Mouse (Mus musculus) forebrain, embryonic 16.5 days (tissue): Measurements from ENCODE around the gene Mcemp1. TPM values are rescaled to one million over a fixed set of nuclear protein-coding genes. Genes with fewer than 3 reads are reported as not detected.

ENCODE experiments used
- ATAC-seq: fragments of 200-750 bp; cut with Nextera tagmentation; 2 replicates; pipeline ENCODE4 v1.8.0; 2017; ENCODE audit warnings: mild to moderate bottlenecking, moderate library complexity
- H3K27ac ChIP-seq: fragments of 300-500 bp; sonication (generic); 2 replicates; pipeline ENCODE4 v1.5.1; 2014; ENCODE audit warnings: low read length, control low read depth
- H3K27me3 ChIP-seq: fragments of 300-500 bp; sonication (generic); replicated peaks from 2 replicates; pipeline ENCODE4 v1.6.1; 2014; ENCODE audit warnings: low read length; ENCODE audit not compliant: control insufficient read depth, insufficient read depth
- H3K36me3 ChIP-seq: fragments of 300-500 bp; sonication (generic); 2 replicates; pipeline ENCODE4 v1.6.1; 2014; ENCODE audit not compliant: control insufficient read depth, insufficient read depth
- H3K4me1 ChIP-seq: fragments of 300-500 bp; sonication (generic); replicated peaks from 2 replicates; pipeline ENCODE4 v1.6.1; 2014; ENCODE audit warnings: low read length; ENCODE audit not compliant: control insufficient read depth, insufficient read depth
- H3K4me2 ChIP-seq: fragments of 300-500 bp; sonication (generic); 2 replicates; pipeline ENCODE4 v1.6.1; 2014; ENCODE audit warnings: mild to moderate bottlenecking, low read length, control low read depth
- H3K4me3 ChIP-seq: fragments of 300-500 bp; sonication (generic); replicated peaks from 2 replicates; pipeline ENCODE4 v1.5.1; 2014; ENCODE audit warnings: mild to moderate bottlenecking, low read length, control low read depth
- H3K9ac ChIP-seq: fragments of 300-500 bp; sonication (generic); replicated peaks from 2 replicates; pipeline ENCODE4 v1.6.1; 2014; ENCODE audit warnings: low read depth, low read length, control low read depth
- H3K9me3 ChIP-seq: fragments of 300-500 bp; sonication (generic); 2 replicates; pipeline ENCODE4 v1.6.1; 2016; ENCODE audit warnings: low read length; ENCODE audit not compliant: control insufficient read depth
- WGBS: fragments of 180-500 bp; shearing (Covaris S2); extraction: QIAGEN DNeasy Blood & Tissue Kit; methylation state at CpG from one replicate; pipeline ENCODE4 v1.1.7; 2014; 5-methylcytosine and 5-hydroxymethylcytosine counted together
- polyA plus RNA-seq: library from polyadenylated mRNA; unstranded; fragments of >200 nt; fragmentation: Nextera tagmentation; extraction: Ambion mirVana; gene quantifications from 2 replicates; pipeline ENCODE4 v1.2.1, GENCODE M21; 2015

Gene Mcemp1
- polyA plus RNA-seq, 1 experiment from 2014 or later: not detected

DNA sequence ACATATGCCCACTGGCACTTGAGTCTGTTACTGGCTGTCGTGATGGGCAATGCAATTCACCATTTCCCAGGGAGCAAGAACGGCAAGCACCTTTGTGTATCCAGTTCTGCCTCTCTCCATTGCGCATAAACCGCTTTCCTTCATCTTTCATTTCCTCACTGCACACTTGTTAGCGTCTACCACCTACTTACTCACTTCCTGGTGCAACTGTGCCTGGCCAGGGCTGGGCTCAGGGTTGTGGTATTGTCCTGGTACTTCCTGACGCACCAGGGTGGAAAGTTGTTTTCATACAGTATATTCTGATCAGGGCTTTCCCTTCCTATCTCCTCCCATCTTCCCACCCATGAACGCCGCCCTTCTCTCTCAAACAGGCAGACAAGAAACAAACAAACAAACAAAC, 4.7 kb upstream of the Mcemp1 start:
- Histone ChIP-seq H3K4me3 (no peak overlapping the region), H3K27me3 (no peaks in the 10 kb centered on the region), H3K36me3 (no peaks in the 10 kb centered on the region), H3K4me1 (peaks cover 4% of the 10 kb centered on the region; the same call in 1 of the 2 replicates), H3K9me3 (no peaks in the 10 kb centered on the region), H3K27ac (no peak overlapping the region), H3K4me2 (no peak overlapping the region), H3K9ac (no peak overlapping the region)
- WGBS: 85% methylated on average over 8 of the region's 8 CpGs
- no peak for ATAC-seq

DNA sequence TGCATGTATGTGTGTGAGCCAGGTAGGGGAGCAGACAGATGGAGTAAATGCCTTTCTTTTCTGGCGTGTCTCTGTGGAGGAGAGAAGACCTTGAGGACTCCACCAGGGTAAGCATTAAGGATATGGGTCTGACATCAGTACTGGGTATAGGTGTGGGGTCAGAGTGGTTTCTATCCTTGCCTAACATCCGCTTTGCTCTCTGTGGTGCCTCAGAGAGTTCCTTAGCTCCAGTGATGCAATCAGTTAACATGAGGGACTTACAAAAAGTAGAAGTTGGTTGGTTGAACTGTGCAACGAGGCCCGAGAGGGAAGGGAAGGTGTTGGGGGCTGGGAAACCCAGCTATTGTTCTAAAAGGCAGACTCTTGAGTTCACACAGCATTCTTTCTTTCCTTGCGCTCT, 1.1 kb upstream of the Mcemp1 start:
- no peak overlapping the region for H3K27ac ChIP-seq
- H3K27me3 ChIP-seq: no peaks in the 10 kb centered on the region
- no peak overlapping the region for H3K4me3 ChIP-seq
- no peak for ATAC-seq
- no peak overlapping the region for H3K9ac ChIP-seq
- H3K9me3 ChIP-seq: no peaks in the 10 kb centered on the region
- H3K36me3 ChIP-seq: no peaks in the 10 kb centered on the region
- H3K4me2 ChIP-seq: no peak overlapping the region
- 67% methylated on average over 5 of the region's 5 CpGs for WGBS
- no peaks in the 10 kb centered on the region for H3K4me1 ChIP-seq

DNA sequence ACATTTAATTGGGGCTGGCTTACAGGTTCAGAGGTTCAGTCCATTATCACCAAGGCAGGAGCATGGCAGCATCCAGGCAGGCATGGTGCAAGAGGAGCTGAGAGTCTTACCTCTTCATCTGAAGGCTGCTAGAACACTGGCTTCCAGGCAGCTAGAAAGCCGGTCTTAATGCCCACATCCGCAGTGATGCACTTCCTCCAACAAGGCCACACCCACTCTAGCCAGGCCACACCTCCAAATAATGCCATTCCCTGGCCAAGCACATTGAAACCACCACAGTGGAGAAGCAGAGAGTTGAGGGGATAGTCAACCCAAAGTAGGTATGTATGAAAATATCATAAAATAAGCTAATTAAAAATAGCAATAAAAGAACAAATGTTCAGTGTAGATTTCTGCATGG, 4.8 kb downstream of the Mcemp1 start:
- WGBS: 84% methylated on average over 2 of the region's 2 CpGs
- no peaks in the 10 kb centered on the region for H3K9me3 ChIP-seq
- no peaks in the 10 kb centered on the region for H3K27me3 ChIP-seq
- no peak overlapping the region for H3K4me2 ChIP-seq
- H3K27ac ChIP-seq: no peak overlapping the region
- no peak overlapping the region for H3K9ac ChIP-seq
- H3K36me3 ChIP-seq: no peaks in the 10 kb centered on the region
- ATAC-seq: no peak
- H3K4me3 ChIP-seq: no peak overlapping the region
- H3K4me1 ChIP-seq: peaks cover 4% of the 10 kb centered on the region; the same call in 1 of the 2 replicates

DNA sequence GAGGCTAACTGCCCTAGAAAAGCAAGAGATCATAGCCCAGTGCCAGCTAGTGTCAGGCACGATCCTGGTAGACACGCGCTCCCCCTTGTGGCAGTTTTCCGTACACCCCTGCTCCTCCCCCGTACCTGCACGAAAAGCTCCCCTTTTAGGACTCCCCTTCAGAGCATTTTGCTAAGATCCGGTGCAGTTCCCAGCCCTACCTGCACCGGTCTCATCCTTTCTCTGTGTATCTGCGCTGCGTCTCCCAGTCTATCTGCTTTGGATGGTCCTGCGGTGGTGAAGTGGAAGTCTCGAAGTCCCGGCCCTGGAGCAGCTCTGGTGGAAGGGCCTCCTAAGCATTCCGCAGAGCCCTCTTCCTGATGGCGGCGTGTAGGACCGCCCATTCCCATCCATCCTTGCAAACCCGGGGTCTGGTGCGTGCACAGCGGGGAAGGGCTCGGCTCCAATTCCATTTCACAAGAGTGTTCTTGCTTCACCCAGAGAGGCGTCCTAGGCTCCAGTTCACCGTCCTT, 6.5 kb downstream of the Mcemp1 start, which contains the start of gene Fcor:
Fcor (minus strand) TSS at position 383 of the 512 bp plus-strand sequence.
- Histone ChIP-seq H3K27ac (peak within 1 kb of the TSS; percentile 83), H3K9me3 (no peaks in the 10 kb centered on the region), H3K4me1 (peaks cover 9% of the 10 kb centered on the region), H3K4me3 (peak within 1 kb of the TSS; percentile 65), H3K36me3 (no peaks in the 10 kb centered on the region), H3K9ac (peak within 1 kb of the TSS; percentile 74), H3K27me3 (no peaks in the 10 kb centered on the region), H3K4me2 (peak within 1 kb of the TSS; percentile 75)
- ATAC-seq: peak; percentile 87
- under 1% methylated on average over 23 of the region's 23 CpGs for WGBS

DNA sequence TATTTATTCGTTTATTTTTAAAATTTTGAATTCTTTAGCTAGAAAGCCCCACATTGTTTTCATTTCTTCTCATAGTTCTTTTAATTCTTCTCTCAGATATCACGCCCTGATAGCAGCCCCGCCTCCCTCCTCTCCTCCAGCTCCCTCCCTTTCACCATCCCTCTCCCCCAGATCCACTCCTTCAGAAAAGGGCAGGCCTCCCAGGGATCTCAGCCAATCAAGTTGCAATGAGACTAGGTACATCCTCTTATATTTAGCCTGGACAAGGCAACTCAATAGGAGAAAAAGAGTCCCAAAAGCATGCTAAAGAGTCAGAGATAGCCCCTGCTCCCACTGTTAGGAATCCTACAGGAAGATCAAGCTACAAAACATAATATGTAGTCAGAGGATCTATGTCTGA, 9.1 kb downstream of the Mcemp1 start:
- 54% methylated on average over 3 of the region's 3 CpGs for WGBS
- Histone ChIP-seq H3K4me1 (peaks cover 19% of the 10 kb centered on the region), H3K4me3 (no peak overlapping the region), H3K27me3 (no peaks in the 10 kb centered on the region), H3K36me3 (0 out of 2 replicates have a peak, but pooled peaks cover 3% of the 10 kb centered on the region), H3K9ac (no peak overlapping the region), H3K9me3 (no peaks in the 10 kb centered on the region), H3K27ac (no peak overlapping the region), H3K4me2 (no peak overlapping the region)
- no peak for ATAC-seq

DNA sequence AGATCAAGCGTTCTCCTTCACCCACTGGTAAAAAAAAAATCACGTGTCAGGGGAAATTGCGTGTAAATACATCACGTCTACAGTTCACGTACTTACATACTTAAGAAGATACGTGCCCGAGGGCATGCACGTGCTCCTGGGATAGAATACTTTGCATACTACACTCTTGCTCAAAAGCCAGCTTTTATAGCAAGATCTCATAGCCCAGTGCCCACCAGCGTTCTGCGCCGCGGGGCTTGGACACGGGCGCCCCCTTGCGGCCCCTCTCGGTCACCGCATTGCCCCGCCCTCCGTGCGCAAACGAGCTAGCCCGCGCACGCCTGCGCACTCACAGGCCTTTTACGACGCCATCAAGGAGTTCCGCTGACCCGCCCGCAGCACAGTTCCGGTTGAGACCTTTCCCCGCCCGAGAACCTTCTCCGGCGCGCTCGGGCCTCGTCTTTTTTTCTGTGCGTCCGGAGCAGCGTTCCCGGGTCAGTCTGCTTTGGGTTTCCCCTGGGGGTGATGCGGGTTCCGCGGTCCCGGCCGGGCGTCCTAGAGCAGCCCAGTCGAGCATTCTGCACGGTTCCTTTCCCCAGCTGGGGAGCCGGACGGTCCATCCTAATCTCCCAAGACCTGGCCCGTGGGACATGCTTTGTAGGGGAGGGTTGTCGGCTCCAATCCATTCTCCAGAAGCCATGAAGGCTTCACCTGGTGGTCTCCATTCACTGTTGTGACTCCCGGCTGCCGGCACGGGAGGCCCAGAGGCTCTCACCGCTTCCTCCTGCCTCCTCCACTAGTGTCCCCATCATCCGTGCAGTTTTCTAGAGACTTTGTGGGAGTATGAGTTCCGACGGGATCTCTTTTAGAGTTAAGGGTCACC, 10.8 kb downstream of the Mcemp1 start, which contains the start of gene Trappc5:
Trappc5 (plus strand) TSS at position 169 of the 862 bp plus-strand sequence.
- WGBS: under 1% methylated on average over 61 of the region's 61 CpGs
- H3K36me3 ChIP-seq: peaks cover 6% of the 10 kb centered on the region; the same call in 1 of the 2 replicates

DNA sequence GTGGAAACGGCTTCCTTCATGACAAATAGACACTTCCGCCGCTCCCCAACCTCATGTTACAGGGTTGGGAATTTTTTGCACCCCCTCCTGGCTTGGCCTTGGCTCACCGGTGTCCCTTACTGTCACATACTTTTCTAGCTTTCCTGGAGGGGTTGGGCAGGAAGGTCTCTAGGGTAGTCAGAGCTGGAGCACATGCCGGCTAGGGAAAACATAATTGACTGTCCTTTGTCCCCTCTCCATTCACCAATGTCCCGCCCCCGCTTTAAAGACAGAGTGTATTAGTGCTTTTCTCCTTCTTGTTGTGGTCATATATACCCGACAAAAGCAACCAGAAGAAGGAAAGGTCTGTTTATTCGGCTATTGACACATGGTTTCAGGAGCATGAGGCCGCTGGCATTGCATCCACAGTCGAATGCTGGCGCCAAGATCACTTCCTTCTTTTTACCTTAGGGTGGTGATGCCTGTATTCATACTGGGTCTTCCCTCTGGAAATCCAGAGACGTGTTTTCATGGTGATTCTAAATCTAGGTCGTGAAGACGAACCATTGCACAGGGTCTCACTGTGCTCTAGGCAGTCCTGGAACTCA, 11.5 kb downstream of the Mcemp1 start:
- ATAC-seq: no peak
- H3K4me3 ChIP-seq: peak overlapping the region; percentile 93
- peak overlapping the region; percentile 90 for H3K4me2 ChIP-seq
- peaks cover 19% of the 10 kb centered on the region for H3K4me1 ChIP-seq
- no peaks in the 10 kb centered on the region for H3K27me3 ChIP-seq
- H3K9me3 ChIP-seq: no peaks in the 10 kb centered on the region
- H3K9ac ChIP-seq: peak overlapping the region; percentile 94
- H3K36me3 ChIP-seq: peaks cover 6% of the 10 kb centered on the region; the same call in 1 of the 2 replicates
- 2% methylated on average over 15 of the region's 15 CpGs for WGBS
- H3K27ac ChIP-seq: no peak overlapping the region

More for the DNA sequence above, 10.8 kb downstream of the Mcemp1 start, which contains the start of gene Trappc5:
- H3K4me3 ChIP-seq: peak within 1 kb of the TSS; percentile 93
- H3K9ac ChIP-seq: peak within 1 kb of the TSS; percentile 94
- ATAC-seq: peak; percentile 81
- no peaks in the 10 kb centered on the region for H3K9me3 ChIP-seq
- peak within 1 kb of the TSS; percentile 83 for H3K27ac ChIP-seq
- H3K27me3 ChIP-seq: no peaks in the 10 kb centered on the region
- peak within 1 kb of the TSS; percentile 90 for H3K4me2 ChIP-seq
- H3K4me1 ChIP-seq: peaks cover 19% of the 10 kb centered on the region

DNA sequence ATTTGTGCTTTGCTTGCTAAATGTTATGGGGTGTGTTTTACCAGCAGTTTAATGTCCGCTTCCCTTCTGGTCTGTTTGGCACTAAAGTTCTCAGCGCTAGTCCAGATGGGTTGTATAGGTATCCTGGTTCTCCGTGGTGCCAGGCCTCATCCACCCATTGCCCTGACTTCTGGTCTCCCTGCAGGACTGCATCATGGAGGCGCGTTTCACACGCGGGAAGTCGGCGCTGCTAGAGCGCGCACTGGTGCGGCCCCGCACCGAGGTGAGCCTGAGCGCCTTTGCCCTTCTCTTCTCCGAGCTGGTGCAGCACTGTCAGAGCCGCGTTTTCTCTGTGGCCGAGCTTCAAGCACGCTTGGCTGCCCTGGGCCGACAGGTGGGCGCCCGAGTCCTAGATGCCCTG, 13.3 kb downstream of the Mcemp1 start:
- Histone ChIP-seq H3K27me3 (no peaks in the 10 kb centered on the region), H3K4me3 (no peak overlapping the region), H3K36me3 (peaks cover 6% of the 10 kb centered on the region; the same call in 1 of the 2 replicates), H3K27ac (no peak overlapping the region), H3K9ac (no peak overlapping the region), H3K4me2 (no peak overlapping the region), H3K9me3 (no peaks in the 10 kb centered on the region), H3K4me1 (peaks cover 15% of the 10 kb centered on the region)
- 97% methylated on average over 23 of the region's 23 CpGs for WGBS
- ATAC-seq: no peak

DNA sequence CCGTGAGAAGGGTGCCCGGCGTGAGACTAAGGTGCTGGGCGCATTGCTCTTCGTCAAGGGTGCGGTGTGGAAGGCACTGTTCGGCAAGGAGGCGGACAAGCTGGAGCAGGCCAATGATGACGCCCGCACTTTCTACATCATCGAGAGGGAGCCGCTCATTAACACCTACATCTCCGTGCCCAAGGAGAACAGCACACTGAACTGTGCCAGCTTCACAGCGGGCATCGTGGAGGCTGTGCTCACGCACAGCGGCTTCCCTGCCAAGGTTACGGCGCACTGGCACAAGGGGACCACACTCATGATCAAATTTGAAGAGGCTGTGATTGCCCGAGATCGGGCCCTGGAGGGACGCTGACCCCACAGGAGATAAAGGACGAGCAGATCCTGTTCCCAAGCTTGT, 13.7 kb downstream of the Mcemp1 start:
- Histone ChIP-seq H3K4me1 (peaks cover 15% of the 10 kb centered on the region), H3K4me2 (no peak overlapping the region), H3K27me3 (no peaks in the 10 kb centered on the region), H3K9me3 (no peaks in the 10 kb centered on the region), H3K4me3 (no peak overlapping the region), H3K9ac (no peak overlapping the region), H3K27ac (no peak overlapping the region), H3K36me3 (peaks cover 6% of the 10 kb centered on the region; the same call in 1 of the 2 replicates)
- 96% methylated on average over 23 of the region's 23 CpGs for WGBS
- ATAC-seq: no peak
